Mouse (Mus musculus): ENCODE data around the gene Tns3.

- TF ChIP-seq CTCF (IDR thresholded peaks at IDR 0.05; ENCODE audit: low read depth, low read length) (no peak), POLR2AphosphoS5 (IDR thresholded peaks at IDR 0.05; ENCODE audit: insufficient replicate concordance, low read depth, low read length) (no peak), TAL1 (conservative IDR thresholded peaks at IDR 0.05; ENCODE audit: low read depth, low read length) (no peak), GATA1 (IDR thresholded peaks at IDR 0.05; ENCODE audit: borderline replicate concordance, low read length) (no peak)
Measured at GRCm38 (mm10) chr11:8684262-8684661, 19.9 kb upstream of the Tns3 start.

Data from G1E (cell line).